Mouse (Mus musculus) ovary, adult 18-20 months (tissue): Measurements from ENCODE around the gene St3gal6.

Source experiments
- DNase-seq: peaks from one replicate; pipeline ENCODE4 v3.0.0; 2022; ENCODE audit warnings: low spot score, mixed read lengths

The St3gal6 gene

GRCm38 (mm10) chr16:58421696-58422354 is 102.2 kb downstream of the St3gal6 start:
- DNase-seq, result no peak
